ENCODE assay signal across 9 mouse cellular contexts in the genomic region with DNA sequence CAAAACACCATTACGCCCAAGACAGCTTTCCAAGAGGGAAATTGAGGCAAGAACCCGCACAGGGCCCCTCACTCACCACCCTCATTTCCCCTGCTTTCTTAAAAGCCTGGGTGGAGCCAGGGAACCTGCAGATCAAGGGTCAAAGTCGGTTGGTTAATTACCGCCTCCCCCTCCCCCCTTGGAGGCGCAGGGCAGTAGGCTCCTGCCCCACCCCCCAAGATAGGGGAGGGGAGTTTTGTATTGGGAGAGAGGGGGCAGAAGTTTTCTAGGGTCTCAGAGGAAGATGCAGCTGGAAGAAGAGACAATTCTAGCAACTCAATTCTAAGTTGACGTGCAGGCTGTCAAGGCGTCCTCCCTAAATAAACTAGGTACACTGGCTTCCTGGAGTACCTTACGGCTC. TPM values are rescaled to one million over a fixed set of nuclear protein-coding genes. Genes with fewer than 3 reads are reported as not detected.
A peak's percentile ranks its signal among the peaks of the same experiment; 100 is the strongest.
DNase-seq lines count a peak whose midpoint lies in the region; ATAC-seq and TF ChIP-seq lines count a peak whose summit lies in the region.
"Had no signal": no experiment of that assay in that cellular context is flagged by ENCODE, and none has a peak within 500 bp of the region (broad histone marks: within the 10 kb centered on the region; RNA-seq: fewer than 3 reads in every experiment).

No protein-coding gene starts in this region.

- H3K9me3 ChIP-seq in heart, embryonic 12.5 days (replicated peaks) = no peaks in the 10 kb centered on the region
- H3K9me3 ChIP-seq in neural tube, embryonic 15.5 days (replicated peaks) = no peaks in the 10 kb centered on the region

- no peak for ATAC-seq in heart, embryonic 12.5 days (ENCODE audit: insufficient number of reproducible peaks, low FRiP score)
- ATAC-seq in neural tube, embryonic 15.5 days (ENCODE audit: low FRiP score) = no peak

- DNase-seq in heart, adult 18-20 months = no peak
- no peak for DNase-seq in neural tube, embryonic 10.5 days (ENCODE audit: extremely low spot score, low spot score)
- DNase-seq in kidney, postnatal 14 days = peak; percentile 82
- DNase-seq in MN1 (ENCODE audit: low spot score) = no peak
- no peak for DNase-seq in left cerebral cortex, adult 2 months (ENCODE audit: extremely low spot score in 1 of 2, low spot score in 2 of 2)
- DNase-seq in urinary bladder, adult 18-20 months (ENCODE audit: low spot score in 2 of 2) = no peak

- H3K36me3 ChIP-seq in heart, embryonic 12.5 days = no peaks in the 10 kb centered on the region
- no peaks in the 10 kb centered on the region for H3K36me3 ChIP-seq in neural tube, embryonic 15.5 days

- no peak overlapping the region for H3K9ac ChIP-seq in heart, embryonic 12.5 days
- no peak overlapping the region for H3K9ac ChIP-seq in neural tube, embryonic 15.5 days (replicated peaks)

- H3K4me3 ChIP-seq in heart, embryonic 12.5 days = peak overlapping the region; percentile 48; the same call in 1 of the 2 replicates
- H3K4me3 ChIP-seq in neural tube, embryonic 15.5 days (replicated peaks) = 0 out of 2 replicates have a peak overlapping the region, but pooled peaks have one; percentile 41
- H3K4me3 ChIP-seq in left cerebral cortex, adult 2 months = no peak overlapping the region

- H3K4me1 ChIP-seq in heart, embryonic 12.5 days (replicated peaks) = peaks cover 17% of the 10 kb centered on the region
- H3K4me1 ChIP-seq in neural tube, embryonic 15.5 days = peaks cover 18% of the 10 kb centered on the region

- H3K27ac ChIP-seq in heart, embryonic 12.5 days (ENCODE audit: poor library complexity, severe bottlenecking) = no peak overlapping the region
- no peak overlapping the region for H3K27ac ChIP-seq in neural tube, embryonic 15.5 days (replicated peaks)
- no peak overlapping the region for H3K27ac ChIP-seq in left cerebral cortex, adult 2 months

- no peak overlapping the region for H3K4me2 ChIP-seq in heart, embryonic 12.5 days
- H3K4me2 ChIP-seq in neural tube, embryonic 15.5 days = peak overlapping the region; percentile 73; the same call in 1 of the 2 replicates

- no peak for TF ChIP-seq CTCF in left cerebral cortex, adult 2 months (IDR thresholded peaks at IDR 0.05)

- 24% methylated on average over 8 of the region's 8 CpGs for WGBS in heart, embryonic 12.5 days
- 10% methylated on average over 8 of the region's 8 CpGs for WGBS in neural tube, embryonic 15.5 days

- peaks cover 97% of the 10 kb centered on the region for H3K27me3 ChIP-seq in heart, embryonic 12.5 days (replicated peaks)
- H3K27me3 ChIP-seq in neural tube, embryonic 15.5 days (replicated peaks) = peaks cover 86% of the 10 kb centered on the region

- intact Hi-C loops in left cerebral cortex, adult 2 months (cut with DNase I) = no loop called here

RNA-seq across cellular contexts. Expression of a gene that starts 1.2 kb away (rescaled TPM):
- not detected in 2 replicates for polyA plus RNA-seq in heart, embryonic 12.5 days (2016; fragmentation: Nextera tagmentation; extraction: Ambion mirVana)
- not detected for total RNA-seq in heart, adult 18-20 months (2021)
- polyA plus RNA-seq in neural tube, embryonic 15.5 days (2015; fragmentation: Nextera tagmentation; extraction: Ambion mirVana) = 0.06 and 2.0 TPM in 2 replicates
- not detected for total RNA-seq in left cerebral cortex, adult 2 months (2021)
- total RNA-seq: liver, adult 2 months had no signal

RNA-seq across cellular contexts. Expression of a gene that starts 8.6 kb away (rescaled TPM):
- polyA plus RNA-seq in heart, embryonic 12.5 days (2016; fragmentation: Nextera tagmentation; extraction: Ambion mirVana) = 2.2 and 2.5 TPM in 2 replicates
- 1 to 10 TPM; 2.8 to 4.3 TPM for total RNA-seq in heart, adult 18-20 months (2021)
- polyA plus RNA-seq in neural tube, embryonic 15.5 days (2015; fragmentation: Nextera tagmentation; extraction: Ambion mirVana) = 2.7 and 4.7 TPM in 2 replicates
- 1 to 10 TPM; 5.4 to 6.0 TPM for total RNA-seq in left cerebral cortex, adult 2 months (2021)

RNA-seq across cellular contexts. Expression of a gene that starts 42.4 kb away (rescaled TPM):
- polyA plus RNA-seq in heart, embryonic 12.5 days (2016; fragmentation: Nextera tagmentation; extraction: Ambion mirVana) = 102 and 110 TPM in 2 replicates
- 10 to 100 TPM; 56.5 to 59.3 TPM for total RNA-seq in heart, adult 18-20 months (2021)
- polyA plus RNA-seq in neural tube, embryonic 15.5 days (2015; fragmentation: Nextera tagmentation; extraction: Ambion mirVana) = 68.2 and 81.5 TPM in 2 replicates
- total RNA-seq in left cerebral cortex, adult 2 months (2021) = 10 to 100 TPM; 77.7 to 82.4 TPM

RNA-seq across cellular contexts. Expression of a gene that starts 48.9 kb away (rescaled TPM):
- 16.3 and 16.9 TPM in 2 replicates for polyA plus RNA-seq in heart, embryonic 12.5 days (2016; fragmentation: Nextera tagmentation; extraction: Ambion mirVana)
- total RNA-seq in heart, adult 18-20 months (2021) = 1 to 10 TPM; 4.2 to 4.3 TPM
- 82.1 and 103 TPM in 2 replicates for polyA plus RNA-seq in neural tube, embryonic 15.5 days (2015; fragmentation: Nextera tagmentation; extraction: Ambion mirVana)
- total RNA-seq in left cerebral cortex, adult 2 months (2021) = 10 to 100 TPM; 81.5 to 89.0 TPM

RNA-seq across cellular contexts. Expression of a gene that starts 50.8 kb away (rescaled TPM):
- 31.5 and 36.1 TPM in 2 replicates for polyA plus RNA-seq in heart, embryonic 12.5 days (2016; fragmentation: Nextera tagmentation; extraction: Ambion mirVana)
- 10 to 100 TPM; 20.5 to 31.3 TPM for total RNA-seq in heart, adult 18-20 months (2021)
- 64.9 and 66.2 TPM in 2 replicates for polyA plus RNA-seq in neural tube, embryonic 15.5 days (2015; fragmentation: Nextera tagmentation; extraction: Ambion mirVana)
- total RNA-seq in left cerebral cortex, adult 2 months (2021) = 10 to 100 TPM; 94.3 to 99.2 TPM
